Mouse (Mus musculus): ENCODE data around the gene 2210408I21Rik.

DNA sequence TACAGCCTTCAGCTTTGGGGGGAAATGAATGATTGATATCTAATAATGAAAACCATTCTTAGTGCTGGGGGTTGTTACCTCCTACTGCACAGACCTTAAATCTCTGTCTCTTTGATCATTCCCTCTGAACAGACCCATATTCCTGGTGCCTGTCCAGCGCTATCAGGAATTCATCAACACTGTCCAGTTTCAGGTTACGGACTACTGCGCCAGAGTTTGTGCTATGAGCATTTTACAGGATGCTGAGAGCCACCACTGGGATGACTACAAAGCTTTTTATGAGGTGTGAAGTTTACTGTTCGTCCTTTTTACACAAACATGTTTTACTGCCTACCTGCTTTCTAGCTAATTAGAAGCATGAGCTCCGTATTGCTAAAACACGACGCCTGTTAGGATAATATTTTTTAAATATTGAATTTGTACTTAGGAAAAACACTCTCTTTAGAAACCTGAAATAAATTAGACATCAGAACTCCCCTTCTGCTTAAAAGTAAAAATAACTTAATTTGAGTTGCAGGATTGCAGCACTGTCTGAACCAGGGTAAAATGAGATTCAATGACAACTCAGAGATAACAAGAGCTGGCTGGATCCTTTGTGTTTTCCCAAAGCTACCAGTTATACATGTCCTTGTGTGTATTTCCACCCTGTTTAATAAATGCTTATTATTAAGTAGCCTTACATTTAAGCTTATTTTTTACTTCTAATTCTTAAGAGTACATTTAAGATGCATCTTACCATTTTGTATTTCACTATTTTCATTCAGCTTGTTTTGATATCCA, 128.2 kb downstream of the 2210408I21Rik start:
- TF ChIP-seq CTCF (IDR thresholded peaks at IDR 0.05) (no peak), EP300 (IDR thresholded peaks at IDR 0.05; ENCODE audit: insufficient read depth, low read depth, low read length) (no peak)

Data from heart, adult 2 months (tissue).